In genomic region chr16:58496791-58497190, GRCm38 (mm10) we compare ENCODE assay signal across 15 mouse cellular contexts. TPM values are rescaled to one million over a fixed set of nuclear protein-coding genes. Genes with fewer than 3 reads are reported as not detected.
DNase-seq lines count a peak whose midpoint lies in the region; TF ChIP-seq lines count a peak whose summit lies in the region.
"Had no signal": no experiment of that assay in that cellular context is flagged by ENCODE, and none has a peak within 500 bp of the region (broad histone marks: within the 10 kb centered on the region; RNA-seq: fewer than 3 reads in every experiment).

No protein-coding gene starts in this region.

- intact Hi-C loops in gastrocnemius, adult 2 months (cut with DNase I) = no loop called here

- peaks cover 13% of the 10 kb centered on the region for H3K4me1 ChIP-seq in kidney, adult 2 months (ENCODE audit: control insufficient read depth, insufficient read depth, low read length)

- TF ChIP-seq CTCF in gastrocnemius, adult 2 months (IDR thresholded peaks at IDR 0.05) = no peak
- TF ChIP-seq CTCF in kidney, adult 2 months (conservative IDR thresholded peaks at IDR 0.05; ENCODE audit: insufficient read depth, insufficient read length, low read depth, low read length) = no peak

- H3K36me3 ChIP-seq in kidney, adult 2 months (ENCODE audit: control insufficient read depth, insufficient read depth, low read length) = peaks cover 5% of the 10 kb centered on the region

- no peaks in the 10 kb centered on the region for H3K27me3 ChIP-seq in kidney, adult 2 months (replicated peaks; ENCODE audit: control insufficient read depth, insufficient read depth, low read length)

- H3K27ac ChIP-seq in gastrocnemius, adult 2 months = peak overlapping the region; percentile 48; the same call in 1 of the 2 replicates
- peak overlapping the region; percentile 45; the same call in 1 of the 2 replicates for H3K27ac ChIP-seq in kidney, adult 2 months (ENCODE audit: insufficient read depth, low read depth, low read length)
- H3K27ac ChIP-seq: hindbrain, postnatal 0 days had no signal

- no peak overlapping the region for H3K4me3 ChIP-seq in gastrocnemius, adult 2 months
- H3K4me3 ChIP-seq in kidney, adult 2 months (ENCODE audit: insufficient read depth, low read depth, low read length) = no peak overlapping the region

- TF ChIP-seq POLR2A in kidney, adult 2 months (IDR thresholded peaks at IDR 0.05; ENCODE audit: low read depth, low read length) = no peak

- no peak for DNase-seq in gastrocnemius, adult 2 months
- DNase-seq in gastrocnemius, postnatal 10 days = no peak
- DNase-seq in kidney, adult 2 months = no peak
- DNase-seq in kidney, postnatal 25 days = no peak
- peak; percentile 33 for DNase-seq in lung, postnatal 10 days
- DNase-seq in lung, adult 18-20 months = no peak
- peak; percentile 65 for DNase-seq in lung, postnatal 36 days
- no peak for DNase-seq in urinary bladder, postnatal 25 days (ENCODE audit: low spot score)
- DNase-seq: adrenal gland, adult 8-10 months; cerebellum, postnatal 25 days; gastrocnemius, postnatal 25 days; kidney, postnatal 4 days; retina, postnatal 1 day; thymus, adult 2 months had no signal

RNA-seq across cellular contexts. Expression of gene St3gal6, which starts 27.3 kb away (rescaled TPM):
- total RNA-seq in gastrocnemius, adult 2 months (2021) = 100 to 1,000 TPM; 140 to 170 TPM
- total RNA-seq in gastrocnemius, postnatal 10 days (2021) = 10 to 100 TPM; 37.3 to 40.5 TPM
- 32.5 and 36.6 TPM in 2 replicates for polyA plus RNA-seq in kidney, adult 2 months (2012; rRNA removed)

Comparison
In these comparisons a context has a peak if more than half of its experiments do, and no peak if none do; other contexts are left out.
1. DNase-seq: peak in lung, postnatal 10 days (single experiment) and lung, postnatal 36 days (single experiment); none in gastrocnemius, adult 2 months (single experiment), gastrocnemius, postnatal 10 days (single experiment), kidney, adult 2 months (single experiment), kidney, postnatal 25 days (0 of 2), lung, adult 18-20 months (0 of 2) and urinary bladder, postnatal 25 days (single experiment).